Mouse (Mus musculus): ENCODE measurements around the gene Erich3. TPM values are rescaled to one million over a fixed set of nuclear protein-coding genes. Genes with fewer than 3 reads are reported as not detected.

Erich3 gene
- polyA plus RNA-seq, 1 experiment from 2014 or later, result 0.12 TPM

GRCm38 (mm10) chr3:154700735-154701134 lies 37.1 kb downstream of the Erich3 start:
- Histone ChIP-seq H3K9ac (ENCODE audit: low read depth, low read length) (no peak overlapping the region), H3K4me2 (replicated peaks; ENCODE audit: low read depth) (no peak overlapping the region), H3K9me3 (ENCODE audit: control insufficient read depth) (no peaks in the 10 kb centered on the region), H3K27me3 (replicated peaks; ENCODE audit: control insufficient read depth, insufficient read depth, low read length) (no peaks in the 10 kb centered on the region), H3K4me3 (ENCODE audit: low read depth, low read length) (no peak overlapping the region), H3K4me1 (replicated peaks; ENCODE audit: control insufficient read depth, insufficient read depth, low read length) (no peaks in the 10 kb centered on the region), H3K27ac (ENCODE audit: low read depth, low read length) (no peak overlapping the region), H3K36me3 (ENCODE audit: control insufficient read depth, insufficient read depth) (no peaks in the 10 kb centered on the region)
- TF ChIP-seq CTCF (IDR thresholded peaks at IDR 0.05; ENCODE audit: low read depth), result no peak
- ATAC-seq, result no peak
- WGBS, result 69% methylated on average over 2 of the region's 2 CpGs

DNA sequence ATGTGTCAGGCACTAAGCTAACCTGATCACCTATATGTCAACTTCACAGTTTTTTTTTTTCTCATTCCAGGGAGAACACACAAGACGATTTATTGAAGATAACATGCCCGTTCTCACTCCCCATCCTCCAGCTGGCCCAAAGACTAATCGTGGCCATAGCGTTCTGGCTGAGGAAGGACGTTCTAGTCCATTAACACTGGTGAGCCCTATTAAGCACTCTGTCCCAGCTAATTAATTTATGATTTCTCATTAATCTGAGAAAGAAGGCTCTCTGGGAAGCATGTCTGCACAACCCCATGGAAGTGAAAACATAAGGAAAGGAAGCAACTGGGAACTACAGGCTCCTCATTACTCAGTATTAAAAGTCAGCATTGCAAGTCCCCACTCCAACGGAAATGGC lies 41.1 kb downstream of the Erich3 start:
- no peak for ATAC-seq
- no peak overlapping the region for H3K4me3 ChIP-seq (ENCODE audit: low read depth, low read length)
- H3K9ac ChIP-seq (ENCODE audit: low read depth, low read length), result no peak overlapping the region
- H3K4me1 ChIP-seq (replicated peaks; ENCODE audit: control insufficient read depth, insufficient read depth, low read length), result no peaks in the 10 kb centered on the region
- TF ChIP-seq CTCF (IDR thresholded peaks at IDR 0.05; ENCODE audit: low read depth), result no peak
- H3K9me3 ChIP-seq (ENCODE audit: control insufficient read depth), result no peaks in the 10 kb centered on the region
- no peak overlapping the region for H3K27ac ChIP-seq (ENCODE audit: low read depth, low read length)
- H3K27me3 ChIP-seq (replicated peaks; ENCODE audit: control insufficient read depth, insufficient read depth, low read length), result no peaks in the 10 kb centered on the region
- WGBS, result 80% methylated on average over 6 of the region's 6 CpGs
- no peak overlapping the region for H3K4me2 ChIP-seq (replicated peaks; ENCODE audit: low read depth)
- H3K36me3 ChIP-seq (ENCODE audit: control insufficient read depth, insufficient read depth), result no peaks in the 10 kb centered on the region

GRCm38 (mm10) chr3:154708150-154708549 lies 44.5 kb downstream of the Erich3 start:
- WGBS, result 86% methylated on average over 3 of the region's 3 CpGs
- TF ChIP-seq CTCF (IDR thresholded peaks at IDR 0.05; ENCODE audit: low read depth), result no peak
- no peak overlapping the region for H3K4me3 ChIP-seq (ENCODE audit: low read depth, low read length)
- no peak overlapping the region for H3K9ac ChIP-seq (ENCODE audit: low read depth, low read length)
- no peaks in the 10 kb centered on the region for H3K27me3 ChIP-seq (replicated peaks; ENCODE audit: control insufficient read depth, insufficient read depth, low read length)
- no peak overlapping the region for H3K27ac ChIP-seq (ENCODE audit: low read depth, low read length)
- H3K4me2 ChIP-seq (replicated peaks; ENCODE audit: low read depth), result no peak overlapping the region
- no peaks in the 10 kb centered on the region for H3K4me1 ChIP-seq (replicated peaks; ENCODE audit: control insufficient read depth, insufficient read depth, low read length)
- no peaks in the 10 kb centered on the region for H3K9me3 ChIP-seq (ENCODE audit: control insufficient read depth)
- no peak for ATAC-seq
- no peaks in the 10 kb centered on the region for H3K36me3 ChIP-seq (ENCODE audit: control insufficient read depth, insufficient read depth)

- no peaks in the 10 kb centered on the region for H3K4me1 ChIP-seq (replicated peaks; ENCODE audit: control insufficient read depth, insufficient read depth, low read length)
- H3K9me3 ChIP-seq (ENCODE audit: control insufficient read depth), result no peaks in the 10 kb centered on the region
- no peak overlapping the region for H3K9ac ChIP-seq (ENCODE audit: low read depth, low read length)
- no peaks in the 10 kb centered on the region for H3K36me3 ChIP-seq (ENCODE audit: control insufficient read depth, insufficient read depth)
- no peak overlapping the region for H3K4me2 ChIP-seq (replicated peaks; ENCODE audit: low read depth)
- ATAC-seq, result no peak
- no peaks in the 10 kb centered on the region for H3K27me3 ChIP-seq (replicated peaks; ENCODE audit: control insufficient read depth, insufficient read depth, low read length)
- H3K4me3 ChIP-seq (ENCODE audit: low read depth, low read length), result no peak overlapping the region
- H3K27ac ChIP-seq (ENCODE audit: low read depth, low read length), result no peak overlapping the region
- WGBS, result 50% methylated on average over 7 of the region's 7 CpGs
- no peak for TF ChIP-seq CTCF (IDR thresholded peaks at IDR 0.05; ENCODE audit: low read depth)
These were observed 59.5 kb downstream of the Erich3 start for GRCm38 (mm10) chr3:154723198-154723597.

DNA sequence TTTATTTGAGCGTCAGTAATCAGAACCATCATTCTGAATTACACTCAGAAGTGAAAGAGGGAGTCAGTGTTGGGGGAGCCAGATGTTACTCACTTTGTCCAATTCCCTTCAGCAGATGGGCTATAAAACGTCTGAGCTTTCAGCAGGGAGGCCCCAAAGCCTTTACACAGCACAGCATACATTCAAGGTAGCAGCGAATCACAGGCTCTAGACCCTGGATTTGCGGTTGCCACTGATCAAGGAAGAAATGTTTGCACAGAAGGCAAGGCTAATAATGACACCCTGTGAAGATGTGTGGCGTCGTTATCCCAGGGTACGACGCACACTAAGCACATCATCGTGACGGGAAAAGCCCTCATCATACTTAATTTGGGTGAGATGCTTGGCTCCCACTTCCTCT lies 67.8 kb downstream of the Erich3 start:
- Histone ChIP-seq H3K4me3 (ENCODE audit: low read depth, low read length) (no peak overlapping the region), H3K4me2 (replicated peaks; ENCODE audit: low read depth) (no peak overlapping the region), H3K9ac (ENCODE audit: low read depth, low read length) (no peak overlapping the region), H3K27ac (ENCODE audit: low read depth, low read length) (no peak overlapping the region), H3K27me3 (replicated peaks; ENCODE audit: control insufficient read depth, insufficient read depth, low read length) (no peaks in the 10 kb centered on the region), H3K36me3 (ENCODE audit: control insufficient read depth, insufficient read depth) (no peaks in the 10 kb centered on the region), H3K4me1 (replicated peaks; ENCODE audit: control insufficient read depth, insufficient read depth, low read length) (no peaks in the 10 kb centered on the region), H3K9me3 (ENCODE audit: control insufficient read depth) (no peaks in the 10 kb centered on the region)
- ATAC-seq, result no peak
- no peak for TF ChIP-seq CTCF (IDR thresholded peaks at IDR 0.05; ENCODE audit: low read depth)
- 73% methylated on average over 10 of the region's 10 CpGs for WGBS

DNA sequence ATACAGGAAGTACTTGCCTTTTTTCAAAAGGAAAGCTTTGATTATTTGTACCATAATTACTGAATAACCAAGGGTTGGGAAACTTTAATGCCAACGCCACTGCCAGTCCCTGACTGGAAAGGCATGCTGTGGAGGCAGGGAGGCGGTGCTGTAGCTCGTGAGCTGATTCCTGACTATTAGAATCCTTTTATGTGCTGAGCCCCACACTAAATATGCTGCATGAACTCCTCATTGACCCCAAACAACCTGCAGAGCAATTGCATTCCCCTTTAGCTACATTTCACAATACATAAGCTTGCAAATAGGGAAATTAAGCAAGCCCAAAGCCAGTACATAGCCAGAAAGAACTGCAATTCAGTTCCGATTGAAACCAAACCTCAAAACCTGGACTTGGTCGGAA lies 77.8 kb downstream of the Erich3 start:
- H3K36me3 ChIP-seq (ENCODE audit: control insufficient read depth, insufficient read depth), result no peaks in the 10 kb centered on the region
- WGBS, result 66% methylated on average over 5 of the region's 5 CpGs
- no peak overlapping the region for H3K4me2 ChIP-seq (replicated peaks; ENCODE audit: low read depth)
- H3K4me1 ChIP-seq (replicated peaks; ENCODE audit: control insufficient read depth, insufficient read depth, low read length), result no peaks in the 10 kb centered on the region
- no peak for TF ChIP-seq CTCF (IDR thresholded peaks at IDR 0.05; ENCODE audit: low read depth)
- no peaks in the 10 kb centered on the region for H3K9me3 ChIP-seq (ENCODE audit: control insufficient read depth)
- H3K27ac ChIP-seq (ENCODE audit: low read depth, low read length), result no peak overlapping the region
- H3K4me3 ChIP-seq (ENCODE audit: low read depth, low read length), result no peak overlapping the region
- H3K27me3 ChIP-seq (replicated peaks; ENCODE audit: control insufficient read depth, insufficient read depth, low read length), result no peaks in the 10 kb centered on the region
- ATAC-seq, result no peak
- no peak overlapping the region for H3K9ac ChIP-seq (ENCODE audit: low read depth, low read length)

DNA sequence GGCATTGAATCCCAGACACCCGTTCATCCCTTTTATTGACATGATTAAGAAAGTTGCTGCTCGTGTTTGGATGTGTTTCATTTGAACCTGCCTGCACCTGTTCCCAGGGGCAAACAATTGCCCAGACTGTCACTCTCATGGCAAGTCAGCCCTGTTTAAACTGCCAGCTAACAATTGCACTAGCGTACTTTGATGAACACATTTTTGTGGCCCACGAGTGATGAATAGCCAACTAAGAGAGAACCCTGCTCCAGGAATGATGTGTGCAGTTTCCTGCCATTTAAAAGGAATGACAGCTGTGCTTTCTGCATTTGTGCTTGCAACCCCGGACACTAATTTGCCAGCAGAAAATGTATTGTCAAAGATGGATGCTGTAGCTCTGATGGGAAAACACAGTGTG lies 79.3 kb downstream of the Erich3 start:
- no peak for ATAC-seq
- H3K9me3 ChIP-seq (ENCODE audit: control insufficient read depth), result no peaks in the 10 kb centered on the region
- WGBS, result 72% methylated on average over 5 of the region's 5 CpGs
- H3K4me3 ChIP-seq (ENCODE audit: low read depth, low read length), result no peak overlapping the region
- no peak overlapping the region for H3K27ac ChIP-seq (ENCODE audit: low read depth, low read length)
- no peak overlapping the region for H3K9ac ChIP-seq (ENCODE audit: low read depth, low read length)
- TF ChIP-seq CTCF (IDR thresholded peaks at IDR 0.05; ENCODE audit: low read depth), result no peak
- no peak overlapping the region for H3K4me2 ChIP-seq (replicated peaks; ENCODE audit: low read depth)
- no peaks in the 10 kb centered on the region for H3K4me1 ChIP-seq (replicated peaks; ENCODE audit: control insufficient read depth, insufficient read depth, low read length)
- no peaks in the 10 kb centered on the region for H3K27me3 ChIP-seq (replicated peaks; ENCODE audit: control insufficient read depth, insufficient read depth, low read length)
- no peaks in the 10 kb centered on the region for H3K36me3 ChIP-seq (ENCODE audit: control insufficient read depth, insufficient read depth)

Measured in intestine, postnatal 0 days (tissue).